Mouse (Mus musculus) cerebellum, adult (tissue): ENCODE measurements around the gene Slc26a11.
"Not testable (repeated sequence)": the region's sequence is repeated elsewhere in the genome, so short reads cannot be mapped to it uniquely, and the experiment has no call there.

Experiments
- ATAC-seq: cut with Nextera tagmentation; 2 replicates; pipeline ENCODE4 v1.9.2; 2017; ENCODE audit warnings: mild to moderate bottlenecking, moderate library complexity, mixed read lengths; ENCODE audit not compliant: insufficient number of reproducible peaks, low FRiP score, low TSS enrichment

Gene Slc26a11

GRCm38 (mm10) chr11:119359089-119359488 is 3.7 kb downstream of the Slc26a11 start:
- no peak for ATAC-seq

- no peak for ATAC-seq
Observed at GRCm38 (mm10) chr11:119362769-119363533, 7.6 kb downstream of the Slc26a11 start.

GRCm38 (mm10) chr11:119363534-119364145 is 8.3 kb downstream of the Slc26a11 start:
- ATAC-seq, result peak; percentile 52; the same call in 1 of the 2 replicates

- ATAC-seq, result no peak
Observed at GRCm38 (mm10) chr11:119375425-119375824, 20.1 kb downstream of the Slc26a11 start.

DNA sequence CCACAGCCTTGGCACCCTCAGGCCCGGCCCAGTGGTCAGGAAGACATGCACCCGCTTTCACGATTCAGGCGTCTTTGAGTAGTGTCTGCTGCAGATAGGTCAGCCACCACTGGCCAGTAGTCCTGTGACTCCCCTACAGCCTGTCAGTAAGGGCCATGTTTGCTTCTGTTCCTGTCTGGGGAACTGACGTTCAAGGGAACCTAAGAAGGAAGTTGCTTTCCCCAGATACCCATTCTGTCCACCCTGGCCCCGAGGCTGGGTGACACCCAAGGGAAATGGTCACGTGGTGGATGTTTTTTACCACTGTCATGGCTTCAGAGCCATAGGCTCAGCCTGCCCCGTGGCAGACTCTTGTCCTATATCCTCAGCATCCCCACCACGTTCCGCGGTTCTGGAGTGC is 22.0 kb downstream of the Slc26a11 start:
- no peak for ATAC-seq

DNA sequence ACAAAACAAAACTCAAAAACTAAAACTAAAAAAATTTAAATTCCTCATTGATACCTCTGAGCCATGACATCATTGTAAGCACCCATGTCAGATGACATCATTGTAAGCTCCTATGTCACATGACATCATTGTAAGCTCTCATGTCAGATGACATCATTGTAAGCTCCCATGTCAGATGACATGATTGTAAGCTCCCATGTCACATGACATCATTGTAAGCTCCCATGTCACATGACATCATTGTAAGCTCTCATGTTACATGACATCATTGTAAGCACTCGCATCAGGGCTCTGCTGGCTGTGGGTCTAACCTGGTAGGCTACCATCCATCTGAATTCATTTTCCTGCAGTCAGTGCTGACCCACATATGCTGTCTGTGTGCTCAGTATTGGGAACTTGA is 23.2 kb downstream of the Slc26a11 start:
- ATAC-seq, result no peak

DNA sequence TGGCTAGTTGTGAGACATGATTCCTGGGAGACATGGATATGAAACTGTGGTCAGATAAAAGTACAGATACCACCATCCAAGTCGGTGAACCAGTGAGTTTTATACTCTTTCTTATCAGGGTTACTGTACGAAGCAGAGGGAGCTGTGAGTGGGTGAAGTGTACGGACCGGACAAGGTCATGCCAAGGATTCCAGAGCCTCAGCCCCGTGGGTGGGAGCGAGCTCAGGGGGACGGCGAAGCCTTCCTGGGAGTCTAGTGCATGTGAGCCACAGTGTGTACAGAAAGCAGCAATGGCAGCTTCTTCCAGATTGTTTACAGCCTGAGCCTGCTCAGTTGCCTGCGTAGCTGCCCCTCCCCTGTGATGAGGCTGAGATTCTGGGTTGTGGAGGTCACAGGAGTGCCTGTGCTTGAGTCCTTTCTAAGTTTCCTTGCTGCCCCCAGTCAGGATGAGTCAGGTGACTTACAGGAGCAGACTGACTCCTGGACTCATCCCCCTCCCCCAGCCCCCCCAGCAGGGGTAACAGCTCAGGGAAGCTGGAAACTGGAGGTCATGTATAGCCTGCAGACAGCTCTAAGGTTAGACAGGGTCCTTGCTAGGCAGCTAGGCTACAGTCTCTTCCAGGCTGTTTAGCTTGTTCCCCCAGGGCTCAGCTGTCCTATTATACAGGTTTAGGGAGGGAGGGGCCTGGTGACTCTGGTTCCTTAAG is 26.4 kb downstream of the Slc26a11 start:
- ATAC-seq, result no peak

DNA sequence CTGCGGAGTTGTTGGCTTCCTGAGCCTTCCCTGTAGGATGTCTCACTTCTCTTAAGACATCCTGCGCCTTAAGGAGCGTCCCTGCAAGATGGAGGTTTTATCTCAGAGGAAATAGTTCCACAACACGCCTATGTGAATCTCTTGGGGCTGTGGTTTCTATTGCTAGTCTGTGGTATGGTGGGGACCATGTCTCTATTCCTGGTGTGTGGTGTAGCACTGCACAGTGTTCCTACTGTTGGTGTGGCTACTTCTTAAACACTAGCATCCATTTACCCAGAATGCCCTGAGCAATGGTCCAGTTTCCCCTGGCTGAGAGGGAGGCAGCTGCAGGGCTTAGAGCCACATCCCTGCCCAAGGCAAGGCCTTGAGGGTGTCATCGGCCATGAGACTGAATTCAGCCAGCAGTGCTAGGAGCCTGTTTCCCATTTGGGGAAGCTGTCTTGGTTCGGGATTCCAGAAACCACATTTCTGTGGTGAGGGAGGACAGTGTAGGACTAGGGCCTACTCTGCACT is 27.0 kb downstream of the Slc26a11 start:
- ATAC-seq, result no peak

DNA sequence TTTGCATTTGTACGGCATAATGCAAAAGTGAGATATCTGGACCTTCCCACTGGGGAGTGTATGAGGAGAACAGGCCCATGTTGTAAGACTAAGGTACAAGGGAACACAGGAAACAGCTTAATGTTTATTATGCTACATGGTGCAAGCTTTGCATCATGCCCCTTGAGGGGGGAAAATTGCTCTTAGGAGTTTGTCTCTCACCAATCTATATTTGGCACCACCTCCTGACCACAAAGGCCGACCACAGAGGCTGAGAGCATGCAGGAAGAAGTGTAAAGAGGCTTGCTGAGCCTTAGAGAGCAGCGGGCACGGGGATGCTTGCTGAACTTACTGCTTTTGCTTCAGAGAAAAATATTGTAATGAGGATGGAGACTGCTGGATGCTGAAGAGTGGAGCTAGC is 29.5 kb downstream of the Slc26a11 start:
- no peak for ATAC-seq

DNA sequence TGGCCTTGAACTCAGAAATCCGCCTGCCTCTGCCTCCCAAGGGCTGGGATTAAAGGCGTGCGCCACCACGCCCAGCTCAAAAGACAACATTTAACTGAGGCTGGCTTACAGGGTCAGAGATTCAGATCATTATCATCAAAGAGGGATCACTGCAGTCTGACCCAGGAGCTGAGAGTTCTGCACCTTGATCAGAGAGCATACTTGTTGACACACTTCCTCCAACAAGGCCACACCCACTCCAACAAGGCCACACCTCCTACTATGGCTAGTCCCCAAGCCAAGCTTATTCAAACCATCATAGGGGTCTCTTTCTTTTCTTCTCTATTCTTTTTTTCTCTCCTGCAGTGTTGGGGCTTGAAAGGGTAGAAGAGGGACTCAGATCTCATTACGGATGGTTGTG is 30.9 kb downstream of the Slc26a11 start:
- ATAC-seq, result no peak

DNA sequence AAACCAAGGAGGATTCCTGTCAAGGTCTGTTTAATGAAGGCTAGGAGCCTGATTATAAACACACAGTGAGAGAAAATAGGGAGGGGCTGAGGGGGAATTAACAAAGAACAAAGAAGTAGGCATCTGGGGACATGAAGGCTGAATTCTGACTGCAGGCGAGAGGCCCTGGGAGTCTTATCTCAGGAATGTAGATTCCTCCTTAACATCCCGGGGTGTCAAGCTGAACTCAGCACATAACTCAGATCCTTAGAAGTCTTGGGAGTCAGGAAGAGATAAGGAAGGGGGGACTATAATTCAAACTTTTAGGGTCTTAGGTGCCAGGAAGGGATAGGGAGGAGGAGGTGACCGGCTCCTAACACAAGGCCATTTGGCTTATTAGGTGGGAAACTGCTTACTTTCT is 31.9 kb downstream of the Slc26a11 start:
- ATAC-seq, result not testable (repeated sequence)

- peak; percentile 20; the same call in 1 of the 2 replicates for ATAC-seq
Observed at GRCm38 (mm10) chr11:119389851-119390270, 34.5 kb downstream of the Slc26a11 start.

DNA sequence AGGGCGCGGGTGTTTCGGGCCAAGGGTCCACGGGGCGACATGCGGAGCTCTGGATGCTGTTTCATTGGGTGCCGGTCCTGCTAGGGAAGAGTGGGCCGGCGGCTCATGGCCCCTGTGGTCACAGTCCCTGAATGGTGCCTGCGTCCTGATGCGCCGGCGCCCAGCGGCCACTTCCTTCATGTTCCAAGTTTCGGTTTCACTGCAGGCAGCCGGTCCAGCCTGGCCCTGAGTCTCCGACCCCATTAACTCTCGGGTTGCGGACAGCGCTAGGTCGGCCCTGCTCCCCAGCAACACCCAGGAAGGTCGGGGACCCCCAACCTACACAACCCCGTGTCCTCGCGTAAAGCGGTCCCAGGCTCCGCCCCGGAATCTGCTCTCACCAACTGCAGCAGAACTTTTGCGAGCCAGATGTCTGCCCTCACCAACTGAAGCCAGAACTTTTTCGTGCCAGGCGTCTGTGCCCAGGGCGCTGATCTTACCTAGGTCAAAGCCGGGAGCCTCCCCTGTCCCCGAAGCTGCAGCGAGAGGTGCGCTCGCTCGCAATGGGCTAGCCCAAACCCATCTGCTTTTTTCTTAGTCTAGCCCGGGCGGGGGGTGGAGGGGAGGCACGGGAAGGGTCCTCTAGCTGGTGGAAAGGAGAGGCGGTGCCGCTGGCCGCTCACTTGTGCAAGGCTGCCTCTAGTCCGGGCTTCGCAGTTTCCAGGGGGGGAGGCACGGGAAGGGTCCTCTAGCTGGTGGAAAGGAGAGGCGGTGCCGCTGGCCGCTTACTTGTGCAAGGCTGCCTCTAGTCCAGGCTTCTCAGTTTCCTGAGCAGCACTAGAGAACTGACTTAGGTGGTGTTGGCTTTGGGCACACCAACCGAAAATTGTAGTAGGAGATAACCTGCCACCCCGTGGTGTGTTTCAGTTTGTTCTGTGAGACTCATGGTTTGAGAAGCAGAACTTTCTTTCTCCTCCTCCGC is 35.2 kb downstream of the Slc26a11 start:
- ATAC-seq, result no peak; the same call in 1 of the 2 replicates

GRCm38 (mm10) chr11:119391386-119392000 is 36.1 kb downstream of the Slc26a11 start:
- ATAC-seq, result no peak

DNA sequence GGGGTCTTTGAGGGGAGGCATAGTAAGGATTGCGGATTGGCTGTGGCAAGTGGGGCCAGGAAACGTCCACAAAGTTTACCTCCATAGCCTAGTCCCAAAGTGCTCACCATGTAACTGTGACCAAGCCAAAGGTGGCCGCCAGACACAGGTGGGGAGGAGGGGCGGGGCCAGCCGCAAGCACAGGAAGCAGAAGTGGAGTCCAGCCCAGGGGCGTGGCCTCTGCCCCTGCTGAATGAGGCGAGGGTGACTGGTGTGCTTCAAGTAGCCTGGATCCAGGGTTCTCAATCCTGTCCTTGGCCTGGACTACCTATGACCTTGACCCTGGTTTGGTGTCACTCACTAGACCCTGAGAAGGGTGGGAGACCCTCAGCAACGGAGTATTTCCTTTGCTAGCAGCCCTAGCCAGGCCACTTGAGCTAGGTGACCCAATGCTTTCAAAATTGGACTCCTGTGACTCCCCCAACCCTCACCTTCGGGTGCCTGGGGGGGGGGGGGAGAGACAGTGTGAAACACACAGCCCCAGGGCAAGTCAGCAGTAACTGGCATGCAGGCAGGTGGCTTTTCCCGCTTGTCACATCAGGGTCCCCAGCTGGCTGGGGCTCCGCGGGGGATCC is 36.8 kb downstream of the Slc26a11 start:
- no peak for ATAC-seq

DNA sequence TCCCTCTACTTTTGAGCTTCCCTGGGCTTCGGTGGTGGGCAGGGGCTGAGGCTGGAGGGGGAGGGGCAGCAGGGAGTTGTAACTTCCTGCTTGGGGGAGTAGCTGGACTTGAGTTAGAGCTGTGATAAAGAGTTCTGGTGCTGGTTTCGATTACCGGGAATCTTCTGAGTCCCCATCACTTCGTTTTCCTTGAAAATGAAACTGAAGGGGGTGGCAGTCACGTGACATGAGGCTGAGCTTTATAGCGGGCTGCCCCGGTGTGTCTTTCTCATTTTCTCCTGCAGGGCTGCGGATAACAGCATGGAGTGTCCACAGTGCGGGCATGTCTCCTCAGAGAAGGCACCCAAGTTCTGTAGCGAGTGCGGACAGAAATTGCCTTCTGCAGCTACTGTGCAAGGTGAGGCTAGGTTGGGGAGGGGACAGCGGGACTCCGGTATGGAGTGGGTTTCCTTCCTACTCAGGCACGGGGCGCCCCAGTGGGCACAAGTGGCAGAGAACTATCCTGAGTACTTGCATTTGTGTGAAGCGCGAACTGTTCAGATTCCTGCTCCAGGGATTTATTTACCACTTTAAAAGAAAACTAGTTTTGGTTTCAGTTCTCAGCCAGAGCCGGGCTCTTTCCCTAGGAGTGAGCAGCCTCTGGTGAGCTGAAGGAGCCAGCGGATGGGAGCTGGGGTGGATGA is 37.6 kb downstream of the Slc26a11 start, which contains the start of gene Rnf213:
TSS of gene Rnf213 (plus strand) at position 301 of the 683 bp plus-strand sequence.
- no peak for ATAC-seq

GRCm38 (mm10) chr11:119393483-119393804 is 38.1 kb downstream of the Slc26a11 start:
- ATAC-seq, result no peak

DNA sequence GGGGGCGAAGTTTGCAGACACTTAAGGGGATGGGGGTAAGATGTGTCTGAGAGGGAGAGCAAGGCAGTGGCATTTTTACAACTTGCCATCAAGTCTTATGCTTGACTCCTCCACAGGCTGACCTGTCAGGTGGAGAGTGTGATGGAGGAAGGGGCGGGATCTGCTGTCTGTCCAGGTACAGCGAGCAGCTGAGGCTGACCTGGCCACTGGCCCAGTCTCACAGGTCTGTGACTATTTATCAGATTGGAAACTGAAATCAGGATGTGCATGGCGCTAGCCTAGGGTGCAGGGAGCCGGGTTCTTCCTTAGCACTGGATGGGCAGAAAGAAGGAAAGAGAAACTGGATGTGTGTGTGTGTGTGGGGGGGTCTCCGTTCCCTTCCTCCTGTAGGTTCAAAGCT is 38.9 kb downstream of the Slc26a11 start:
- no peak for ATAC-seq

DNA sequence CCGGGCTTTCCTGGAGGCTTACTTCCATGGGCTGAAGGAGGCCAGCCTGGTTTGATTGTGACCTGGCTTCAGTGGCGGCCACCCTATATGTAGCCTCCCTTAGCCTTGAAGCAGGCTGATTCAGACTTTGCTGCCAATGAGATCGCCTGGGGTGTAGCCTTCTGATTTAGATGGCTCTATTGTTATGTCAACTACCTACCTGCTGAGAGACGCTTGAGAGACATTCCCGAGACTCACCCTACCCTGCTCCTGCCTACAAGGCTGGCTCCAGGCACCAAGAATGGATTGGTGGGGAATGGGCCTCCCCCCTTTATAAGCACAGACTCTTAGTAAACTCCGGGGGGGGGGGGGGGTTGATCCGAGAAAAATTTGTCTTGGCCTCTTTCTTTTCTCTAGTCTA is 40.0 kb downstream of the Slc26a11 start:
- no peak for ATAC-seq
